Mouse (Mus musculus): Measurements from ENCODE around the gene Palm2.

GRCm38 (mm10) chr4:57728611-57729183, 294.6 kb downstream of the Palm2 start:
- TF ChIP-seq POLR2A (IDR thresholded peaks at IDR 0.05; ENCODE audit: borderline replicate concordance, control insufficient read depth, low read depth, low read length) (no peak), CTCF (IDR thresholded peaks at IDR 0.05; ENCODE audit: control insufficient read depth, insufficient read depth, low read length) (no peak)
